Mouse (Mus musculus) adrenal gland, postnatal 36 days (tissue): ENCODE data around the gene Ankmy1. TPM values are rescaled to one million over a fixed set of nuclear protein-coding genes. Genes with fewer than 3 reads are reported as not detected.
A peak's percentile ranks its signal among the peaks of the same experiment; 100 is the strongest.

Experiments used
- DNase-seq, 2 experiments: peaks; one replicate each; pipeline ENCODE4 v3.0.0; 2021; ENCODE audit warnings: mixed read lengths in 1 of 2
- microRNA-seq: library from miRNA; unstranded; fragments of <30 nt; microRNA quantifications from one replicate; pipeline ENCODE4 v1.2.0, GENCODE M21; 2021
- total RNA-seq, 2 experiments: library from RNA; stranded (reverse); gene quantifications; 2 replicates each; pipeline ENCODE4 v1.2.3; 2021

Ankmy1 gene
- total RNA-seq, 2 experiments from 2014 or later = 0.93 to 1.0 TPM

DNA sequence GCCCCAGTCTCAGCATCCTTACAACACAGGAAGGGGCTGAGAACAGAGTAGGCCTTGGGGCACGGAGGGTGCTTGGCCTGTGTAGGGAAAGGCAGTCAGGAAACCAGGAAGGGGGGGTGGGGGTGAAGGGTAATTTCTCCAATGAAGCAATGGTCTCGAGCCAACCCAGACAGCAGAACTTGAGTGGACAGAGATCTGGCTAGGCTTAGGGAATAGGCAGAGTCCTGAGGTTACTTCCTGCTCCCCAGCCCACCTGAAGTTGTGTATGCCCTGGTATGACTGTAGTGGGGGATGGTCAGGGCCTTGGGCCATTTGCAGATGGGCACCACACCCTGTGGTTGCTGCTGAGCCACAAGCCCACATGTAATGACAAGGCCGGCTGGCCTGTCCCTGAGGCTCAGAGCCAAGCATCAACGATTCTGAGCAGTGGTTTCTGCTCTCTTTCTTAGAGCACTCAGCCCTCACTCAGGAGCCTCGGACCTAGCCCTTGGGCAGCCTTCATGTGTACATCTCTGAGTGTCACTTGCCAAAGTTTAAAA, 86.9 kb downstream of the Ankmy1 start:
- DNase-seq = no peak

DNA sequence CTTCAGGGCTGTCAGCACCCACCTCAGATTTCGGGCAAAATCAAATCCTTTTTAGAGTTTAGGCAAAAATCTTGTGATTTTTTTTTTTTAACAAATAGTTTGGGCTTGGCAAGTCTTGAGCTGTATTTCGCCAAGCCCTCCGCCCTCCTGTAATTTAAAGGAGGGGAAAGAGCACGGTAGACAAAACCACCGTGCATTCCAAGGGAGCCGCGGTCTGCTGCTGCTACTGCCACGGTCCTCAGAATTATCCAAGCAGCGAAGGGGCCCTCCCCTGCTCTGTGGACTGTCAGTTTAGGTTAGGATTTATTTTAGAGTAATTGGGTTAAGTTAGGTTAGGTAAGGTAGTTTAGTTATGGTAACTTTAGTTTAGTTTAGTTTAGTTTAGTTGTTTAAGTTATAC, 87.6 kb downstream of the Ankmy1 start:
- no peak for DNase-seq

DNA sequence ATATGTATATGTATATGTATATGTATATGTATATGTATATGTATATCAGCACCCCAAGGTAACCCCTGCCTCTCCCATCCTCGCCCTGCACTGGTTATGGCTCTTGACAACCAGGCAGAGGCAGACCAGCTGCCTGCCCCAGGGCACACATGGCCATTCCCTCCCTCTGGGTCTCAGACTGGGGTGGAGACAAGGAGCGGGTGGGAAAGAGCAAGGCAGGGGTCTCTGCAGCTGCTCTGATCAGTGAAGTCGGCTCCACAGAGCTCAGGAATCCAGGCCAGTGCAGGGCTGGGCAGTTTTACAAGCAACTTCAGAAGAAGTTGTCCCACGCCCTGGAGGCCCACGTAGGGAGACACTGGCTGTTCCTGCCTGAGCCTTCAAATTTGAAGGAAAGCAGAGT, 88.4 kb downstream of the Ankmy1 start:
- no peak for DNase-seq

Small RNAs within 50 kb of the gene (microRNA-seq; reads per million reads assigned to microRNA genes)
- gene Mir149 = 1,362 reads per million, percentile 80 among the genes with 10 or more reads in this experiment

Other genes with a start within 250 kb of the Ankmy1 start
- 10 to 100 TPM; 61.7 to 73.1 TPM for gene Gpc1, start 71.3 kb downstream of the Ankmy1 start, total RNA-seq
- gene Dusp28, start 4.1 kb upstream of the Ankmy1 start, total RNA-seq = 10 to 100 TPM; 12.0 to 13.7 TPM
- 10 to 100 TPM; 66.5 to 79.4 TPM for gene Rnpepl1, start 7.9 kb upstream of the Ankmy1 start, total RNA-seq
- 10 to 100 TPM; 16.0 to 16.7 TPM for gene Capn10, start 31.5 kb upstream of the Ankmy1 start, total RNA-seq
- 1 to 10 TPM in 1 of 2 experiments, under 1 TPM in 1; 0.53 to 1.9 TPM for gene Gpr35, start 48.0 kb upstream of the Ankmy1 start, total RNA-seq
- gene Aqp12, start 103.4 kb upstream of the Ankmy1 start, total RNA-seq = not detected
- 10 to 100 TPM; 20.7 to 27.9 TPM for gene Kif1a, start 199.0 kb upstream of the Ankmy1 start, total RNA-seq
- gene Agxt, start 232.3 kb upstream of the Ankmy1 start, total RNA-seq = not detected